Mouse (Mus musculus): ENCODE data around the gene Rtn4ip1. TPM values are rescaled to one million over a fixed set of nuclear protein-coding genes. Genes with fewer than 3 reads are reported as not detected.

Gene Rtn4ip1
- polyA plus RNA-seq (2012; rRNA removed) = 10.7 and 11.1 TPM in 2 replicates

GRCm38 (mm10) chr10:43901578-43902194 is at the start of gene Rtn4ip1, which contains the start of gene Qrsl1:
TSS of gene Rtn4ip1 (plus strand) at chr10:43901807.
TSS of gene Qrsl1 (minus strand) at chr10:43901745.

Other genes starting within 250 kb of the Rtn4ip1 start
- 29.4 TPM in 2 replicates for gene Qrsl1, start 62 bp upstream of the Rtn4ip1 start, polyA plus RNA-seq (2012; rRNA removed)
- gene Crybg1, start 247.0 kb downstream of the Rtn4ip1 start, polyA plus RNA-seq (2012; rRNA removed) = 0.16 and 0.35 TPM in 2 replicates